Comparison of ENCODE assay signal across 9 mouse cellular contexts in the genomic region with DNA sequence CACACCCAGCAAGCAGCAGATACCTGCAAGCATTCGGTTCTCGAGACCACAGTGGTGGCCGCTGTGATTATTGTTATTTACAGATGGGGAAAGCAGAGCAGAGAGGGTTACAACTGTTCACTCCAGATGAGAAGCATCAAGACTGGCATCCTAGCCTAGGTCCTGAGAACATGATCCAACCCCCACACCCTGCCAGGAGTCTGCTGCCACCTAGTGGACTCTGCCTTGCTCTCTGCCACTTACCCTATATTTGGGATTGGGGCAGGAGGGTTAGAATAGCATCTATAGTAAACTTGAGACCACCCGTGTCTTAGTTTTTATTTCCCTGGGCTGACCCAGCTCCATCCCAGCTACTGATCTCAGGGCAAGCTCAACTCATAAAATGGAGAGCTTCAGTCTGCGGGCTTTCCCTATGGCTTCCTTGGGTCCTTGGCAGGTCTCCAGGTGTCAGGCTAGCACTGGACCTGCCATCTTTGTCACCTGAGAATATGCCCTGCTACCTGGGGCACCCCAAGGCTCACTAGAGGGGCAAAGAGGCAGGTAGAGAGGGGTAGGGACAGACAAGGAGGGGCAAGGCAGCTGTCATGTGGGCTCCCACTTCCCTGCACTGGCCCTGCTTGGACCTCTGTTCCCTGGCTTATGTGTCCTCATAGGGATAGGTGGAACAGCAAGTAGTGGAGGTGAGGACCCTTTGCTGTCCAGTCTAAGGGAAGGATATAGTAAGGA. TPM values are rescaled to one million over a fixed set of nuclear protein-coding genes. Genes with fewer than 3 reads are reported as not detected.
DNase-seq lines count a peak whose midpoint lies in the region; ATAC-seq and TF ChIP-seq lines count a peak whose summit lies in the region.
"Had no signal": no experiment of that assay in that cellular context is flagged by ENCODE, and none has a peak within 500 bp of the region (broad histone marks: within the 10 kb centered on the region; RNA-seq: fewer than 3 reads in every experiment).

No protein-coding gene starts in this region.

- no peaks in the 10 kb centered on the region for H3K36me3 ChIP-seq in hindbrain, embryonic 14.5 days (replicated peaks; ENCODE audit: control insufficient read depth, insufficient read depth)
- H3K36me3 ChIP-seq in hindbrain, embryonic 16.5 days (ENCODE audit: control insufficient read depth, insufficient read depth, low read length) = no peaks in the 10 kb centered on the region
- no peaks in the 10 kb centered on the region for H3K36me3 ChIP-seq in C2C12 (ENCODE audit: control insufficient read depth, insufficient read depth)

- H3K4me1 ChIP-seq in hindbrain, embryonic 14.5 days (replicated peaks; ENCODE audit: control insufficient read depth, insufficient read depth, low read length) = peaks cover 9% of the 10 kb centered on the region; the same call in 1 of the 2 replicates
- peaks cover 13% of the 10 kb centered on the region for H3K4me1 ChIP-seq in hindbrain, embryonic 16.5 days (ENCODE audit: control insufficient read depth, insufficient read depth, low read depth, low read length)

- no peak for ATAC-seq in hindbrain, embryonic 14.5 days (ENCODE audit: low FRiP score)
- ATAC-seq in hindbrain, embryonic 16.5 days = no peak

- no peak overlapping the region for H3K27ac ChIP-seq in hindbrain, embryonic 14.5 days
- no peak overlapping the region for H3K27ac ChIP-seq in hindbrain, embryonic 16.5 days (ENCODE audit: low read depth, low read length)

- H3ac ChIP-seq in C2C12 (ENCODE audit: control insufficient read depth, insufficient read length, low read depth) = no peak overlapping the region

- no peak overlapping the region for H3K4me3 ChIP-seq in hindbrain, embryonic 14.5 days (replicated peaks; ENCODE audit: low read length)
- no peak overlapping the region for H3K4me3 ChIP-seq in hindbrain, embryonic 16.5 days (ENCODE audit: low read length)
- H3K4me3 ChIP-seq in C2C12 (ENCODE audit: insufficient read depth, poor library complexity, severe bottlenecking) = no peak overlapping the region
- H3K4me3 ChIP-seq: megakaryocyte, embryonic 14.5 days had no signal

- 48% methylated on average over 5 of the region's 5 CpGs for WGBS in hindbrain, embryonic 14.5 days
- 55% methylated on average over 5 of the region's 5 CpGs for WGBS in hindbrain, embryonic 16.5 days

- TF ChIP-seq CTCF in C2C12 (IDR thresholded peaks at IDR 0.05; ENCODE audit: control insufficient read depth, insufficient read depth, insufficient read length) = peak; percentile 82

- H3K79me3 ChIP-seq in C2C12 (ENCODE audit: low read depth) = no peaks in the 10 kb centered on the region

- no peak overlapping the region for H3K4me2 ChIP-seq in hindbrain, embryonic 14.5 days (replicated peaks)
- H3K4me2 ChIP-seq in hindbrain, embryonic 16.5 days (ENCODE audit: low read length) = no peak overlapping the region

- H3K79me2 ChIP-seq in C2C12 (ENCODE audit: control insufficient read depth, insufficient read depth) = no peaks in the 10 kb centered on the region

- H3K9me3 ChIP-seq in hindbrain, embryonic 14.5 days (ENCODE audit: control insufficient read depth, low read length) = no peaks in the 10 kb centered on the region
- H3K9me3 ChIP-seq in hindbrain, embryonic 16.5 days (ENCODE audit: control insufficient read depth, low read length) = no peaks in the 10 kb centered on the region
- H3K9me3 ChIP-seq: megakaryocyte, embryonic 14.5 days had no signal

- H3K9ac ChIP-seq in hindbrain, embryonic 14.5 days = no peak overlapping the region
- no peak overlapping the region for H3K9ac ChIP-seq in hindbrain, embryonic 16.5 days (ENCODE audit: low read depth, low read length)

- H3K27me3 ChIP-seq in hindbrain, embryonic 14.5 days (ENCODE audit: control insufficient read depth, insufficient read depth, low read length) = peaks cover 18% of the 10 kb centered on the region
- H3K27me3 ChIP-seq in hindbrain, embryonic 16.5 days (replicated peaks; ENCODE audit: control insufficient read depth, insufficient read depth, low read length) = peaks cover 4% of the 10 kb centered on the region
- peaks cover 3% of the 10 kb centered on the region for H3K27me3 ChIP-seq in C2C12 (ENCODE audit: control insufficient read depth, insufficient read depth, insufficient read length)

- DNase-seq in hindbrain, embryonic 14.5 days (ENCODE audit: low spot score) = peak; percentile 68
- peak; percentile 61 for DNase-seq in T-cell, adult 2 months (ENCODE audit: low spot score)
- DNase-seq in embryo, embryonic 10 days (ENCODE audit: low spot score) = peak; percentile 78
- DNase-seq in kidney, postnatal 4 days = peak; percentile 79 to 83
- DNase-seq in naive thymus-derived CD4-positive, alpha-beta T cell, adult 2 months (ENCODE audit: low read depth) = peak; percentile 84
- peak; percentile 25 for DNase-seq in yolk sac, embryonic 10.5 days (ENCODE audit: low spot score)

TF ChIP-seq in C2C12, 6 proteins besides CTCF, POLR2A, EP300 and RAD21:
- TF ChIP-seq MYOG (IDR thresholded peaks at IDR 0.05; ENCODE audit: control insufficient read depth, extremely low read depth, insufficient read length) (no peak), FOSL1 (IDR thresholded peaks at IDR 0.05; ENCODE audit: insufficient read depth, low read length, poor library complexity, severe bottlenecking) (no peak), USF1 (IDR thresholded peaks at IDR 0.05; ENCODE audit: low read depth) (no peak), MAX (IDR thresholded peaks at IDR 0.05) (no peak), MYOD1 (IDR thresholded peaks at IDR 0.05; ENCODE audit: control insufficient read depth, insufficient read length, low read depth) (no peak), CEBPB (IDR thresholded peaks at IDR 0.05; ENCODE audit: low read depth) (no peak)

RNA-seq across cellular contexts. Expression of gene Osbpl5, which starts 2.6 kb away (rescaled TPM):
- 35.0 and 38.1 TPM in 2 replicates for polyA plus RNA-seq in hindbrain, embryonic 14.5 days (2014; fragmentation: Nextera tagmentation; extraction: Ambion mirVana)
- polyA plus RNA-seq in hindbrain, embryonic 16.5 days (2015; fragmentation: Nextera tagmentation; extraction: Ambion mirVana) = 43.7 and 44.9 TPM in 2 replicates
- 41.1 TPM for polyA plus RNA-seq in C2C12 (2012; fragmentation: generic; extraction: Trizol)

RNA-seq across cellular contexts. Expression of gene Mrgprg, which starts 12.6 kb away (rescaled TPM):
- polyA plus RNA-seq in hindbrain, embryonic 14.5 days (2014; fragmentation: Nextera tagmentation; extraction: Ambion mirVana) = not detected in 2 replicates
- polyA plus RNA-seq in hindbrain, embryonic 16.5 days (2015; fragmentation: Nextera tagmentation; extraction: Ambion mirVana) = not detected in 2 replicates
- not detected for polyA plus RNA-seq in C2C12 (2012; fragmentation: generic; extraction: Trizol)

RNA-seq across cellular contexts. Expression of gene Mrgpre, which starts 30.1 kb away (rescaled TPM):
- polyA plus RNA-seq in hindbrain, embryonic 14.5 days (2014; fragmentation: Nextera tagmentation; extraction: Ambion mirVana) = 8.7 and 9.2 TPM in 2 replicates
- polyA plus RNA-seq in hindbrain, embryonic 16.5 days (2015; fragmentation: Nextera tagmentation; extraction: Ambion mirVana) = 10.8 and 14.2 TPM in 2 replicates
- 2.9 TPM for polyA plus RNA-seq in C2C12 (2012; fragmentation: generic; extraction: Trizol)

Comparison
In these comparisons a context has a peak if more than half of its experiments do, and no peak if none do; other contexts are left out.
1. DNase-seq: peak in every context shown above with its lines; median percentile 84 in naive thymus-derived CD4-positive, alpha-beta T cell, adult 2 months; 81 in kidney, postnatal 4 days; 78 in embryo, embryonic 10 days; 68 in hindbrain, embryonic 14.5 days; 61 in T-cell, adult 2 months; 25 in yolk sac, embryonic 10.5 days.